Mouse (Mus musculus): ENCODE measurements around the gene Igdcc4. TPM values are rescaled to one million over a fixed set of nuclear protein-coding genes. Genes with fewer than 3 reads are reported as not detected.

The Igdcc4 gene
- polyA plus RNA-seq, 1 experiment from 2014 or later, result 11.8 TPM

DNA sequence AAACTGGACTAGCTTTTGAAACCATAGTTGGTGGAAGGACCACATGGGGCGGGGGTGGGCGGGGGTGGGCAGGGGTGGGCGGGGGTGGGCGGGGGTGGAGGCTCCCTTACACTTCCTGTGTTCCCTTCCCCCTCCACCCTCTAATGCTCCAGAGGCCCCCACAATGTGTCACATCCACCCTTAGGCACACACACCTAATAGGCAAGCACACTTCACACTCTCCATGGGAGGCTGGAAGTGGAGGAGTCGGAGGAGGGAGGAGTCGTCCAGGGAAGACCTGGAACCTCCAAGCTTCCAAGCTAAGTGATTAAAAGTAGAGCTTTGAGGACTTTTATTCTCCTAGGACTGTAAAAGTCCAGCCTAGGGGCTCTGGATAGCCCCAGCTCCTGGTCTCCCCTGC is 67.2 kb downstream of the Igdcc4 start:
- H3K27me3 ChIP-seq (ENCODE audit: control insufficient read depth, insufficient read depth, low read length), result no peaks in the 10 kb centered on the region
- WGBS (ENCODE audit: insufficient replicate concordance), result 27% methylated on average over 5 of the region's 6 CpGs
- H3K27ac ChIP-seq (ENCODE audit: low read depth, low read length), result no peak overlapping the region
- H3K4me3 ChIP-seq (ENCODE audit: low read depth, low read length), result no peak overlapping the region
- no peaks in the 10 kb centered on the region for H3K36me3 ChIP-seq (ENCODE audit: control insufficient read depth, insufficient read depth, low read length)
- H3K9ac ChIP-seq (ENCODE audit: low read depth, low read length), result no peak overlapping the region
- ATAC-seq (replicated peaks; ENCODE audit: insufficient number of reproducible peaks, low FRiP score, low TSS enrichment), result no peak
- H3K4me1 ChIP-seq (ENCODE audit: control insufficient read depth, insufficient read depth, low read length), result no peaks in the 10 kb centered on the region
- no peak overlapping the region for H3K4me2 ChIP-seq
- no peaks in the 10 kb centered on the region for H3K9me3 ChIP-seq (replicated peaks; ENCODE audit: control insufficient read depth, low read length)

DNA sequence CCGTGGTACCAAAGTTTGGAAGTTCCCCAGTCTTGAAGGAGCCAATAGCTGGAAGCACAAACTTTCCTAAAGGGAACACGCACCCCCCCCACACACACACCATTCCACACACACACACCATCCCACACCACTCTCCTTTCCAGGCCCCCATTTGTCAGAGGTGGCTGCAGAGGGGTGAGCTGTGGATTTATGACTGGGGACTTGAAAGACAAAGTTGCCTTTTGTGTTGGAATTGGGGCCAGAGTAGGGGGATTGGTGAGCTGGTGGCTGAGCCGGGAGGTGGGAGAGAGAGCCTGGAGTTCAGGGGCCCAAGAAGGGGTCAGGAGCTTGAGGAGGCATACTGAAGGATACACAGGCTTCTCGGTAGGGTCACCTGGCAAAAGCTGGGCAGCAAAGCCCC is 67.7 kb downstream of the Igdcc4 start:
- H3K4me3 ChIP-seq (ENCODE audit: low read depth, low read length), result no peak overlapping the region
- H3K9ac ChIP-seq (ENCODE audit: low read depth, low read length), result no peak overlapping the region
- no peaks in the 10 kb centered on the region for H3K9me3 ChIP-seq (replicated peaks; ENCODE audit: control insufficient read depth, low read length)
- no peaks in the 10 kb centered on the region for H3K27me3 ChIP-seq (ENCODE audit: control insufficient read depth, insufficient read depth, low read length)
- no peak for ATAC-seq (replicated peaks; ENCODE audit: insufficient number of reproducible peaks, low FRiP score, low TSS enrichment)
- H3K4me2 ChIP-seq, result no peak overlapping the region
- H3K27ac ChIP-seq (ENCODE audit: low read depth, low read length), result no peak overlapping the region
- no peaks in the 10 kb centered on the region for H3K4me1 ChIP-seq (ENCODE audit: control insufficient read depth, insufficient read depth, low read length)
- H3K36me3 ChIP-seq (ENCODE audit: control insufficient read depth, insufficient read depth, low read length), result no peaks in the 10 kb centered on the region
- 42% methylated on average over 4 of the region's 4 CpGs for WGBS (ENCODE audit: insufficient replicate concordance)

DNA sequence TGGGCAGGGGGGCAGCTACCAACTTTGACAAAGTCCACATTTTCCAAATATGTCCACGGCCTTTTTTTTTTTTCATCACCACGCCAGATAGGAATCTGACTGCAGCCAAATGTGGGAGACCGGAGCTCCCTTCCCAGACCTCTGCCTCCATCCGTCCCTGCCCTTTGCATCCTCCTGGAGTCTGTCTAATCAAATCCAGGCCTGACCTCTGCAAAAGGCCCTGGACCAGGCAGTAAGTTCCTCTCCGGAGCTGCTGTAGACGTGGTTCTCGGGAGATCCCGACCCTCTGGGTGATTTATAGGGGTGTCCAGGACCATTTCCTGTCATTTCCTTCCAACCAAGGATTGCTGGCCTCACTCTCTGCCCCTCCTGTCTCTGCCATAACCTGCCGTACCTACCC is 71.4 kb downstream of the Igdcc4 start:
- no peaks in the 10 kb centered on the region for H3K36me3 ChIP-seq (ENCODE audit: control insufficient read depth, insufficient read depth, low read length)
- H3K9ac ChIP-seq (ENCODE audit: low read depth, low read length), result no peak overlapping the region
- no peaks in the 10 kb centered on the region for H3K9me3 ChIP-seq (replicated peaks; ENCODE audit: control insufficient read depth, low read length)
- no peak overlapping the region for H3K4me2 ChIP-seq
- ATAC-seq (replicated peaks; ENCODE audit: insufficient number of reproducible peaks, low FRiP score, low TSS enrichment), result no peak
- H3K4me1 ChIP-seq (ENCODE audit: control insufficient read depth, insufficient read depth, low read length), result no peaks in the 10 kb centered on the region
- 62% methylated on average over 9 of the region's 9 CpGs for WGBS (ENCODE audit: insufficient replicate concordance)
- H3K4me3 ChIP-seq (ENCODE audit: low read depth, low read length), result no peak overlapping the region
- no peak overlapping the region for H3K27ac ChIP-seq (ENCODE audit: low read depth, low read length)
- no peaks in the 10 kb centered on the region for H3K27me3 ChIP-seq (ENCODE audit: control insufficient read depth, insufficient read depth, low read length)

DNA sequence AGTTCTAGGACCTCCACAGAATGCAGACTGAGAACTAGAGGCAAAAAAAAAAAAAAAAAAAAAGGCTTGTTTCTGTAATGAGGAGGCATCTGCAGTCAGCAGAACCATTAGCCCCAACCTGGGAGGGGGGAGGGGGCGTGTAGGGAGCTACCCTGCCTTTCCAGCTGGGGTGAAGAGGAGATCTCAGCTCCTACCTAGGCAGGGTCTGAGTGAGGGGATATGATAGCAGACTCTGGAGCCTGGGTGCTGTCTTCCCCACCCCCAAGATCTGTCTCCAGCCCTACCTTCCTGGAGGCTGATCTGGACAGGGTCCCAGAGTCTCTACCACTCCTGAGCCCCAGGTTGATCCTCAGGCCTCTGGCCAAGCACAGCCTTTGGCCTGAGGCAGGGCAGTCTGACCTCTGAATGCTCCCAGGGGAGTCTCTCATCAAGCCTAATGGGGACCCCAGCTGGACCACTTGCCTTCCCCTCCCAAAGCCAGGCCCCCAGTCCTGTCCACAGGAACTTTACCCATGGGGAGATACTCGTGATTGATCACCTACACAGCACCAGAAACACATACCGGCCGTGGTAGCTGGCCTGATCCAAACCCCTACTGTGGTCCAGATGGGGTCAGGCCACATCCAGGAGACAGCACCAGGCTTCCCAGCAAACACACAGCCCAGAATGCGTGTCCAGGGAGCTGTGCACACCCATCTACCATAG is 74.1 kb downstream of the Igdcc4 start:
- WGBS (ENCODE audit: insufficient replicate concordance), result 42% methylated on average over 5 of the region's 5 CpGs
- Histone ChIP-seq H3K4me2 (no peak overlapping the region), H3K4me1 (ENCODE audit: control insufficient read depth, insufficient read depth, low read length) (peaks cover 23% of the 10 kb centered on the region), H3K4me3 (ENCODE audit: low read depth, low read length) (no peak overlapping the region), H3K9me3 (replicated peaks; ENCODE audit: control insufficient read depth, low read length) (no peaks in the 10 kb centered on the region), H3K27me3 (ENCODE audit: control insufficient read depth, insufficient read depth, low read length) (no peaks in the 10 kb centered on the region), H3K9ac (ENCODE audit: low read depth, low read length) (no peak overlapping the region), H3K36me3 (ENCODE audit: control insufficient read depth, insufficient read depth, low read length) (no peaks in the 10 kb centered on the region), H3K27ac (ENCODE audit: low read depth, low read length) (no peak overlapping the region)
- no peak for ATAC-seq (replicated peaks; ENCODE audit: insufficient number of reproducible peaks, low FRiP score, low TSS enrichment)

DNA sequence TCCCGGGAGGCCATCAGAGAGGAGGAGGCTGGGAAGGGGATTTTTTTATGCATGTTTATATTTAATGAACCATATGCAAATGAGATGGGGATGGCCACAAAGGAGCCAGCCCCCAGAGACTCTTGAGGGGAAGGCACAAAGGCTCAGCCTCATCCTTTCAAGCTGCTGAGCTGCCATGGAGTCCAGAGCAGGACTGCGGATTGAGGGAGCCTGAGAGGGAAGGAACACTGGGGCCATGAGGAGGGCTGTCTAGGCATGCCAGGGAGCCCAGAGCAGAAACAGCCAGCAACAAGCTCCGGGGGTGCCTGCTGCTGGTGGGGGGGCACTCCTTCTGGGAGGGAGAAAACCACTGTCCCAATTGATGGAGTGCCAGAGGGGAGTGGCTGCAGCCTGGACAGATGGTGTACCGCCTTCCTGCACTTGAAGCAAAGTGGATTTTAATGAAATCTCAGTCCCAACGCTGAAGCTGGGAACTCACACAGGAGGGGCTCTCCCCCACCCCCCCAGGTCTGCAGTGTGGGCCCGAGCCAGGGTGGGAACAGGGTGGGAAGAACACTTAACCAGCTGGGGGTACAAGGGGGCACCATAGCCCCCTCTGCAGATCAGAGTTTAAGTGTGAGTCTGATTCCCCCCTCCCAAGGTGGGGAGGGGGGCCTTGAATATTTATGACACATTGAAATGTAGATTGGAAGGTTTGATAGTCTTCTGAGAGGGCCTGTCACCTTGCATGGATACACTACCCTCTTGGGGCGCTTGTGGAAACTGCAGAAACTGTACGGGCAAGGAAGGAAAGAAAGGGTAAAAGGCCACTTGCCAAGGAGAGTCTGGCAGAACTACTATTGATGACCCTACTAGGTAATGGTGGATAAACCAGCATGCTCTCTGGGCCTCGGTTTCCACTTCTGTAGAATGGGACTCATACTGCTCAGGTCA is 74.9 kb downstream of the Igdcc4 start:
- Histone ChIP-seq H3K27ac (ENCODE audit: low read depth, low read length) (no peak overlapping the region), H3K4me1 (ENCODE audit: control insufficient read depth, insufficient read depth, low read length) (peaks cover 28% of the 10 kb centered on the region), H3K36me3 (ENCODE audit: control insufficient read depth, insufficient read depth, low read length) (no peaks in the 10 kb centered on the region), H3K9ac (ENCODE audit: low read depth, low read length) (no peak overlapping the region), H3K4me3 (ENCODE audit: low read depth, low read length) (no peak overlapping the region), H3K27me3 (ENCODE audit: control insufficient read depth, insufficient read depth, low read length) (peaks cover 2% of the 10 kb centered on the region; the same call in 1 of the 2 replicates), H3K4me2 (no peak overlapping the region), H3K9me3 (replicated peaks; ENCODE audit: control insufficient read depth, low read length) (no peaks in the 10 kb centered on the region)
- ATAC-seq (replicated peaks; ENCODE audit: insufficient number of reproducible peaks, low FRiP score, low TSS enrichment), result no peak
- WGBS (ENCODE audit: insufficient replicate concordance), result 40% methylated on average over 9 of the region's 9 CpGs

DNA sequence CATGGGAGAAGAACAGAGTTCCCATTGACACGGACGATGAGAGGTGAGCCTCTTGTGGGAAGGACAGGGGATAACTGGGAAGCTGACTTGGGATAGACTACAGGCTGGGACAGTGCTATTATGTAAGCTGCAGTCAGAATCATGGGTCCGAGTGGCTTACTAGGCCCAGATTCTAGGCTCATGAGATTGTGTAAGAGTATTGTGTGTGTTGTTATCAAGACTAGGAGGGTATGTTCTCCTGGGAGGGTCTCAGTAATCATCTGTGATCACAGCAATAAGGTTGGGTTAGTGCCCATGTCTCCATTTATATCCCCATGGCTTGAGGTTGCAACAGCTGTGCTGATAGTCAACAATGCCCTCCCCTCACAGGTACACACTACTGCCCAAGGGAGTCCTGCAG is 76.2 kb downstream of the Igdcc4 start:
- no peak for ATAC-seq (replicated peaks; ENCODE audit: insufficient number of reproducible peaks, low FRiP score, low TSS enrichment)
- H3K36me3 ChIP-seq (ENCODE audit: control insufficient read depth, insufficient read depth, low read length), result no peaks in the 10 kb centered on the region
- H3K9me3 ChIP-seq (replicated peaks; ENCODE audit: control insufficient read depth, low read length), result no peaks in the 10 kb centered on the region
- H3K4me1 ChIP-seq (ENCODE audit: control insufficient read depth, insufficient read depth, low read length), result peaks cover 28% of the 10 kb centered on the region
- no peak overlapping the region for H3K4me2 ChIP-seq
- no peak overlapping the region for H3K9ac ChIP-seq (ENCODE audit: low read depth, low read length)
- no peak overlapping the region for H3K4me3 ChIP-seq (ENCODE audit: low read depth, low read length)
- no peak overlapping the region for H3K27ac ChIP-seq (ENCODE audit: low read depth, low read length)
- WGBS (ENCODE audit: insufficient replicate concordance), result 57% methylated on average over 3 of the region's 3 CpGs
- peaks cover 2% of the 10 kb centered on the region; the same call in 1 of the 2 replicates for H3K27me3 ChIP-seq (ENCODE audit: control insufficient read depth, insufficient read depth, low read length)

DNA sequence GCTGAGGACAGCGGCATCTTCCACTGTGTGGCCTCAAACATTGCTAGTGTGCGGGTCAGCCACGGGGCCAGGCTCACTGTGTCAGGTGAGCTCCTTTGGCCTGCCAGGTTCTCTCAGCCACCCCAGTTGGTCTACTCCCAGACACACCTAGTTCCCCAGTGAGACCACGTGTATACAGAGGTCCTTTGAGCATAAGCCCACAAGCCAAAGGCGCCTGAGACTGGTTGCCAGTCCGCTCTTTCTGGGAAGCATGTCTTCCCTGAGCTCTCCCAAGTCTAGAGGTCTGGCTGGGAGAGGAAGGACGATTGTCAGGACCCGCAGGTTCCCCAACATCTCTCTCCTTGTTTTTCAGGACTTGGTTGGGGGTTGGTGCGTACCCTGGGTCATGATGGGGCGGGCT is 76.6 kb downstream of the Igdcc4 start:
- peak overlapping the region; percentile 57 for H3K4me2 ChIP-seq
- H3K4me3 ChIP-seq (ENCODE audit: low read depth, low read length), result no peak overlapping the region
- H3K4me1 ChIP-seq (ENCODE audit: control insufficient read depth, insufficient read depth, low read length), result peaks cover 28% of the 10 kb centered on the region
- H3K36me3 ChIP-seq (ENCODE audit: control insufficient read depth, insufficient read depth, low read length), result no peaks in the 10 kb centered on the region
- H3K27me3 ChIP-seq (ENCODE audit: control insufficient read depth, insufficient read depth, low read length), result peaks cover 2% of the 10 kb centered on the region; the same call in 1 of the 2 replicates
- H3K27ac ChIP-seq (ENCODE audit: low read depth, low read length), result no peak overlapping the region
- 47% methylated on average over 10 of the region's 10 CpGs for WGBS (ENCODE audit: insufficient replicate concordance)
- H3K9me3 ChIP-seq (replicated peaks; ENCODE audit: control insufficient read depth, low read length), result no peaks in the 10 kb centered on the region
- no peak for ATAC-seq (replicated peaks; ENCODE audit: insufficient number of reproducible peaks, low FRiP score, low TSS enrichment)
- H3K9ac ChIP-seq (ENCODE audit: low read depth, low read length), result no peak overlapping the region

DNA sequence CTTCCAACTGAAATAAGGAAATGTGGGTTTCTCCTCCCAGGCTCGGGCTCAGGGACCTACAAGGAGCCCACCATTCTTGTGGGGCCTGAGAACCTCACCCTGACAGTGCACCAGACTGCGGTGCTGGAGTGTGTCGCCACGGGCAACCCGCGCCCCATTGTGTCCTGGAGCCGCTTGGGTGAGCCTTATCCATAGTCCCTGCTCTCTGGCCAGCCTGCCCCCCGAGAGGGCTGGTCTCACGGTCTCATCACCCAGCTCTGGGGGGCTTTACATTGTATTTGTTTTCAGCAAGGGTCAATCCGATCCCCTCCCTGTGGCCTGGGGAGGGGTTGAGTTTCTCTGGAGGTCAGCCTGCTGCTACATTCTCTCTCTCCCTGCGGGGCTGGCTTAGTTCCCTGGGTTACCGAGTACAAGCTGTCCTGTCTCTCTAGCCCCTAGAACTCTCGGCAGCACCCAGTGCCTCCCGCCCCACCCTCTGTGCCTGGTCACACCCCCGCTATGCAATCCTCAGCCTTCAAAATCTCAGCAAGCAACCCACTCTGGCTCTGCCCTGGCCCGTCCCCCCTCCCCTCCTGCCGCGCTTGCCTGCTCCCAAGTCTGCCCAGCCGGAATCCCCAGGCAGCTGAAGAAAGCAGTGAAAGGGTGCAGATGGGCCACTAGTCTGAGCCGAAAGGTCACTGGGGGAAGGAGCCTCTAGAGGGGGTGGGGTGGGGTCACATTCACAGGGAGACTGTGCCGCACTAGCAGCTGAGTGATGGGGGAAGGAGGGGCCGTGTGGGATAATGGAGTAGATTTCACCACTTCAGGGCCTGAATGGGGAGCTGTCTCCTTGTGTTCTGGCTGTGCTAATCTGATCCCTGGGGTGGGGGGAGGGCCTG is 77.3 kb downstream of the Igdcc4 start:
- 7% methylated on average over 22 of the region's 22 CpGs for WGBS (ENCODE audit: insufficient replicate concordance)

More for the DNA sequence above, 77.3 kb downstream of the Igdcc4 start:
- peak; percentile 50 for ATAC-seq (replicated peaks; ENCODE audit: insufficient number of reproducible peaks, low FRiP score, low TSS enrichment)
- H3K36me3 ChIP-seq (ENCODE audit: control insufficient read depth, insufficient read depth, low read length), result no peaks in the 10 kb centered on the region
- H3K4me2 ChIP-seq, result peak overlapping the region; percentile 57
- peaks cover 2% of the 10 kb centered on the region; the same call in 1 of the 2 replicates for H3K27me3 ChIP-seq (ENCODE audit: control insufficient read depth, insufficient read depth, low read length)
- H3K9ac ChIP-seq (ENCODE audit: low read depth, low read length), result peak overlapping the region; percentile 50
- peak overlapping the region; percentile 43; the same call in 1 of the 2 replicates for H3K27ac ChIP-seq (ENCODE audit: low read depth, low read length)
- H3K9me3 ChIP-seq (replicated peaks; ENCODE audit: control insufficient read depth, low read length), result no peaks in the 10 kb centered on the region
- peak overlapping the region; percentile 23 for H3K4me3 ChIP-seq (ENCODE audit: low read depth, low read length)
- peaks cover 28% of the 10 kb centered on the region for H3K4me1 ChIP-seq (ENCODE audit: control insufficient read depth, insufficient read depth, low read length)
